Mouse (Mus musculus) G1E (cell line): Measurements from ENCODE around the gene Tbrg1.

ENCODE experiments used
- CTCF ChIP-seq: IDR thresholded peaks from 2 replicates; pipeline ENCODE4 v1.5.1; 2012; ENCODE audit warnings: low read depth, low read length, inconsistent platforms, mixed read lengths
- GATA1 ChIP-seq: IDR thresholded peaks from 2 replicates; pipeline ENCODE4 v1.6.1; 2012; ENCODE audit warnings: borderline replicate concordance, low read length, inconsistent platforms, mixed read lengths
- GATA2 ChIP-seq: IDR thresholded peaks from 2 replicates; pipeline ENCODE4 v1.6.1; 2012; ENCODE audit warnings: low read depth, low read length, inconsistent platforms, borderline replicate concordance
- POLR2AphosphoS5 ChIP-seq: IDR thresholded peaks from 2 replicates; pipeline ENCODE4 v1.6.1; 2012; ENCODE audit warnings: low read depth, low read length, inconsistent platforms; ENCODE audit not compliant: insufficient replicate concordance
- TAL1 ChIP-seq: conservative IDR thresholded peaks from 2 replicates; pipeline ENCODE4 v1.6.1; 2012; ENCODE audit warnings: low read depth, low read length, inconsistent platforms, mixed read lengths

DNA sequence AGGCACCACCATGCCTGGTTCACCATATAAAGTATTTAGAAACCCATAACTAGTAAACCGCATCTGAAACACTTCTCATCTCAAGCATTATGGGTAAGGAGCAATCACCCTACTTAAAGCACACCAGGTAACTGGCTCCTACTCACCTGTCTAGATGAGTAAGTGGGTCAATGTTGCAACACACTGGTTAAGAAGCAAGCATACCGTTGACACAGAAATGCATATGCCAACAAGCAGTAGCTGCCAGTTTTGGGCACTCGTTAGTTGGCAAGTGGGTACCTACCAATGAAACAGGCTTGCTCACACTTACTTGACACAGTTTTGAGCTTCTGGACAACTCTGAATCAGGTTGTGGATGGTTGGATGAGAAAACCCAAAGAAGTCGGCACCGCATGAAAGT lies 6.5 kb downstream of the Tbrg1 start:
- TF ChIP-seq CTCF (no peak), TAL1 (no peak), GATA1 (no peak), GATA2 (no peak), POLR2AphosphoS5 (no peak)
